Mouse (Mus musculus): ENCODE measurements around the gene Ccdc155. TPM values are rescaled to one million over a fixed set of nuclear protein-coding genes. Genes with fewer than 3 reads are reported as not detected.

The Ccdc155 gene
- total RNA-seq, 1 experiment = 2.4 TPM

DNA sequence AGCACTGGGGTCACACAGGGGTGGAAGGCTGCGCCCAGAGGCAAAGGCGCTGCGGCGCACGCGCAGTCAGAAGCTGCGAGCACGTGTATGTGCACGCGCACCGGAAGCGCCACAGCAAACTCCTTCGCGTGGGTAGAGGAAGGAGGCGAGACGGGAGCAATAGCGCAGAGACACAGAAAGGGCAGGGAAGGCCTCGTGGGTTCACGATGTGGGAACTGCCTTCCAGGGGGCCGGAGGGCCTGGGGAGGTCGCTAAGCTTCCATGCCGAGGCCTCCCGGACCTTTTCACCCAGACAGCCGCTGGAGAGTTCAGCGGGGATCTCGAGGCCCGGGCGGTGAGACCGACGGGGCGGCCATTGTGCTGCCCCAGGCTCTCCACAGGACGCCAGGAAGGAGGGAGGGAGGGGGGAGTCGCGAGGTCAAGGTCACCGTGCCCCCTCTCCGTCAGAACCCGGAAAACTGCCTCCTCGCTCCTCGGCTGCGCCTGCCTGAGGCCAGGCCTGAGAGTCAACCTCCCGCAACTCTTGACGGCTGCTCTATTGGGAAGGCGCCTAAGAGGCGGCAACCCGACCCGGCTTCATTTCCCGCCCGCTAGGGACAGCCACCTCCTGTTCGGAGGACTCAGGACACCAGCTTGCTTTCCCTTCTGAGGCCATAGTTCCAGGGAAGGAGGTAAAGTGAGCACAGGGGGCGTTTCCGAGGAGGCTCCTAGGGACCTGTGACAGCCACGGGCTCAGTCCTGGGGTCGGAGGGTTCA is 36.1 kb upstream of the Ccdc155 start, which contains the start of gene Slc6a16:
Slc6a16 (plus strand) TSS at position 453 of the 756 bp plus-strand sequence.
- DNase-seq (ENCODE audit: low read depth, low spot score) = peak; percentile 89
- in situ Hi-C loops (cut with MboI; ENCODE audit: low sequenced_read_pairs in 2 of 2, unreplicated experiment in 2 of 2) = no loop called here
- TF ChIP-seq ZNF384 (IDR thresholded peaks at IDR 0.05; ENCODE audit: low read depth, low read length) (no peak), HCFC1 (IDR thresholded peaks at IDR 0.05; ENCODE audit: borderline replicate concordance, insufficient read depth, low read length) (no peak), CHD2 (IDR thresholded peaks at IDR 0.05; ENCODE audit: low read depth, low read length) (no peak), ZC3H11A (IDR thresholded peaks at IDR 0.05; ENCODE audit: borderline replicate concordance, low read depth, low read length) (no peak), MAFK (IDR thresholded peaks at IDR 0.05; ENCODE audit: insufficient read depth, low read depth, low read length) (no peak)
- Histone ChIP-seq H3K4me1 (ENCODE audit: control insufficient read depth in 2 of 2, insufficient read depth in 2 of 2, low read length in 2 of 2, poor library complexity in 1 of 2) (peaks cover 11 to 23% of the 10 kb centered on the region in 2 experiments), H3K9ac (ENCODE audit: insufficient read depth, low read depth, low read length, poor library complexity, severe bottlenecking) (peak within 1 kb of the TSS; percentile 73), H3K36me3 (ENCODE audit: control insufficient read depth, insufficient read depth, low read length, poor library complexity, severe bottlenecking) (no peaks in the 10 kb centered on the region), H3K4me3 (ENCODE audit: insufficient read depth in 1 of 2, low read depth in 1 of 2, low read length in 2 of 2, poor library complexity in 1 of 2, severe bottlenecking in 1 of 2) (peak within 1 kb of the TSS; percentile 32 to 36), H3K27ac (ENCODE audit: insufficient read depth, low read depth, low read length, poor library complexity, severe bottlenecking) (peak within 1 kb of the TSS; percentile 85; the same call in 1 of the 2 replicates), H3K9me3 (ENCODE audit: control insufficient read depth, insufficient read depth, low read depth, low read length) (no peaks in the 10 kb centered on the region)

DNA sequence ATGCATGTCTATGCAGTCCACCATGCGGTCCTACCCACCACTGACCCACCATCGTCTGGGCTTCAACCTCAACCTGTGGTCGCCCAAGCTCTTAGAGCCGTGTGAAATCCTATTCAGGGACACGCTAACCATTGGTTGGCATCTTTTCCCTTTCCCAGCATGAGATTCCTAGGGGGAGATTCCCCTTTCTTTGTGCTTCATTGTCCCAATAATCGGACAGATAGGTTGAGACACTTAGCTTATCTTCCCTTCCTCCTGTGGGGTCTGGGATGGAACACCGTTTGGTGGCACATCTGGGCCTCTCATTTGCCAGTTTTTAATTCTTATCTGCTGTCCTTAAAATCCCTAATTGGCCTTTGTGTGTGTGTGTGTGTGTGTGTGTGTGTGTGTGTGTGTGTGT is 35.4 kb upstream of the Ccdc155 start:
- in situ Hi-C loops (cut with MboI; ENCODE audit: low sequenced_read_pairs in 2 of 2, unreplicated experiment in 2 of 2) = no loop called here
- H3K9me3 ChIP-seq (ENCODE audit: control insufficient read depth, insufficient read depth, low read depth, low read length) = no peaks in the 10 kb centered on the region
- no peaks in the 10 kb centered on the region for H3K36me3 ChIP-seq (ENCODE audit: control insufficient read depth, insufficient read depth, low read length, poor library complexity, severe bottlenecking)
- H3K4me3 ChIP-seq (ENCODE audit: insufficient read depth in 1 of 2, low read depth in 1 of 2, low read length in 2 of 2, poor library complexity in 1 of 2, severe bottlenecking in 1 of 2) = no peak overlapping the region
- H3K4me1 ChIP-seq (ENCODE audit: control insufficient read depth in 2 of 2, insufficient read depth in 2 of 2, low read length in 2 of 2, poor library complexity in 1 of 2) = peaks cover 11 to 26% of the 10 kb centered on the region in 2 experiments
- DNase-seq (ENCODE audit: low read depth, low spot score) = no peak
- H3K27ac ChIP-seq (ENCODE audit: insufficient read depth, low read depth, low read length, poor library complexity, severe bottlenecking) = peak overlapping the region; percentile 85; the same call in 1 of the 2 replicates
- no peak for TF ChIP-seq ZC3H11A (IDR thresholded peaks at IDR 0.05; ENCODE audit: borderline replicate concordance, low read depth, low read length)
- TF ChIP-seq CHD2 (IDR thresholded peaks at IDR 0.05; ENCODE audit: low read depth, low read length) = no peak
- no peak for TF ChIP-seq MAFK (IDR thresholded peaks at IDR 0.05; ENCODE audit: insufficient read depth, low read depth, low read length)
- TF ChIP-seq ZNF384 (IDR thresholded peaks at IDR 0.05; ENCODE audit: low read depth, low read length) = no peak
- TF ChIP-seq HCFC1 (IDR thresholded peaks at IDR 0.05; ENCODE audit: borderline replicate concordance, insufficient read depth, low read length) = no peak
- H3K9ac ChIP-seq (ENCODE audit: insufficient read depth, low read depth, low read length, poor library complexity, severe bottlenecking) = no peak overlapping the region; the same call in 1 of the 2 replicates

DNA sequence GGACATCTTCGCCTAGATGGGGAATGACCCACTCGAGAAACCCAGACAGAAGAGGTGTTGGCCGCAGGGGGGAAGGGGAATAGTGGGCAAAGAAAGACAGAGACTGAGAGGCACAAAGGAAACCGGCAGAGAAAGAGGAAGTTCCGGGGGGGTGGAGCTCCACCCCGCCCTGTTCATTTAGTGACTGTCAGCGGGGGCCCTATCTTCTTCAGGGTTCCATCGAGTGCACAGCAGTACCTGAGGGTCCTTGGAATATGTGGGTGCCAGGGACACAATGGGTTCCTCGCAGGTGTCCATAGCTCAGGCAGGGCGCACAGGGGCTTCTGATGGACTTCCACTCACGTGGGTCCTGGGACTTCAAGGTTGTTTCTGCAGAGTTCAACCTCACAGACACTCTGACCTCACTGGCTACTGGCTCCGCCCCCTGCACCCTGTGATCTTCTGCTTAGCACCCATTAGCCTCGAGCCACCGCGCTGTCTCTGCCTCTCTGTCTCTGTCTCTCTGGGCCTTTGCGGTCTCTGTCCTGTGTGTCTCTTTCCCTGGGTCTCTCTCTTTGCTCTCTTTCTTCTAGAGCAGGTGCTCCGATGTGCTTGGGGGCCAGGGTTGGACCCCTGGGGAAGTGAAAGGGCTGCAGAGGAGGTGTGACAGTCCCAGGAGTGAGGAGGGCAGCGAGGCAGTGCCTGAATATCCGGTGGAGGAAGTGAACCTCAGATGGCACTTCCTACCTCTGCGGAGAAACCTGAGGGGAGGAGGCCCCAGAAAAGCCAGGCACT is 34.2 kb upstream of the Ccdc155 start, which contains the start of gene Cd37:
Cd37 (minus strand) TSS at position 393 of the 774 bp plus-strand sequence.
- no peak for DNase-seq (ENCODE audit: low read depth, low spot score)

More for the DNA sequence above, 34.2 kb upstream of the Ccdc155 start, which contains the start of gene Cd37:
- Histone ChIP-seq H3K36me3 (ENCODE audit: control insufficient read depth, insufficient read depth, low read length, poor library complexity, severe bottlenecking) (no peaks in the 10 kb centered on the region), H3K27ac (ENCODE audit: insufficient read depth, low read depth, low read length, poor library complexity, severe bottlenecking) (peak within 1 kb of the TSS; percentile 85; the same call in 1 of the 2 replicates), H3K9me3 (ENCODE audit: control insufficient read depth, insufficient read depth, low read depth, low read length) (no peaks in the 10 kb centered on the region), H3K4me1 (ENCODE audit: control insufficient read depth in 2 of 2, insufficient read depth in 2 of 2, low read length in 2 of 2, poor library complexity in 1 of 2) (peaks cover 12 to 30% of the 10 kb centered on the region in 2 experiments), H3K4me3 (ENCODE audit: insufficient read depth in 1 of 2, low read depth in 1 of 2, low read length in 2 of 2, poor library complexity in 1 of 2, severe bottlenecking in 1 of 2) (peak within 1 kb of the TSS; percentile 7 to 53; a peak in 3 of 4 replicates), H3K9ac (ENCODE audit: insufficient read depth, low read depth, low read length, poor library complexity, severe bottlenecking) (peak within 1 kb of the TSS; percentile 66; the same call in 1 of the 2 replicates)
- in situ Hi-C loops (cut with MboI; ENCODE audit: low sequenced_read_pairs in 2 of 2, unreplicated experiment in 2 of 2) = no loop called here
- TF ChIP-seq CHD2 (IDR thresholded peaks at IDR 0.05; ENCODE audit: low read depth, low read length) (no peak), ZC3H11A (IDR thresholded peaks at IDR 0.05; ENCODE audit: borderline replicate concordance, low read depth, low read length) (no peak), HCFC1 (IDR thresholded peaks at IDR 0.05; ENCODE audit: borderline replicate concordance, insufficient read depth, low read length) (no peak), ZNF384 (IDR thresholded peaks at IDR 0.05; ENCODE audit: low read depth, low read length) (no peak), MAFK (IDR thresholded peaks at IDR 0.05; ENCODE audit: insufficient read depth, low read depth, low read length) (no peak)

Measured in ES-E14 (cell line).